Mouse (Mus musculus) intestine, postnatal 0 days (tissue): Measurements from ENCODE around the gene Gemin7. TPM values are rescaled to one million over a fixed set of nuclear protein-coding genes. Genes with fewer than 3 reads are reported as not detected.

Source experiments
- ATAC-seq: fragments of 200-750 bp; cut with Nextera tagmentation; 2 replicates; pipeline ENCODE4 v1.8.0; 2017; ENCODE audit warnings: mild to moderate bottlenecking, moderate TSS enrichment, moderate library complexity
- H3K27ac ChIP-seq: fragments of 300-500 bp; sonication (generic); 2 replicates; pipeline ENCODE4 v1.5.1; 2014; ENCODE audit warnings: mild to moderate bottlenecking, low read depth, low read length, moderate library complexity
- H3K27me3 ChIP-seq: fragments of 300-500 bp; sonication (generic); replicated peaks from 2 replicates; pipeline ENCODE4 v1.6.1; 2014; ENCODE audit warnings: low read length, mixed read lengths; ENCODE audit not compliant: control insufficient read depth, insufficient read depth
- H3K36me3 ChIP-seq: fragments of 300-500 bp; sonication (generic); 2 replicates; pipeline ENCODE4 v1.6.1; 2014; ENCODE audit warnings: mild to moderate bottlenecking, moderate library complexity; ENCODE audit not compliant: control insufficient read depth, insufficient read depth
- H3K4me1 ChIP-seq: fragments of 300-500 bp; sonication (generic); replicated peaks from 2 replicates; pipeline ENCODE4 v1.6.1; 2014; ENCODE audit warnings: antibody characterized with exemption, low read length, mixed read lengths; ENCODE audit not compliant: control insufficient read depth, insufficient read depth
- H3K4me2 ChIP-seq: fragments of 300-500 bp; sonication (generic); replicated peaks from 2 replicates; pipeline ENCODE4 v1.6.1; 2014; ENCODE audit warnings: low read depth, mild to moderate bottlenecking, moderate library complexity
- H3K4me3 ChIP-seq: fragments of 300-500 bp; sonication (generic); 2 replicates; pipeline ENCODE4 v1.5.1; 2014; ENCODE audit warnings: low read depth, low read length
- H3K9ac ChIP-seq: fragments of 300-500 bp; sonication (generic); 2 replicates; pipeline ENCODE4 v1.6.1; 2014; ENCODE audit warnings: mild to moderate bottlenecking, low read depth, low read length
- H3K9me3 ChIP-seq: fragments of 300-500 bp; sonication (generic); 2 replicates; pipeline ENCODE4 v1.6.1; 2016; ENCODE audit warnings: mixed run types; ENCODE audit not compliant: control insufficient read depth
- CTCF ChIP-seq: sonication (generic); IDR thresholded peaks from 2 replicates; pipeline ENCODE4 v1.5.1; 2016; ENCODE audit warnings: low read depth, mild to moderate bottlenecking, control low read depth, antibody characterized with exemption, moderate library complexity
- WGBS: fragments of 180-500 bp; shearing (Covaris S2); extraction: QIAGEN DNeasy Blood & Tissue Kit; methylation state at CpG from one replicate; pipeline ENCODE4 v1.1.7; 2014; 5-methylcytosine and 5-hydroxymethylcytosine counted together
- polyA plus RNA-seq: library from polyadenylated mRNA; unstranded; fragments of >200 nt; fragmentation: Nextera tagmentation; extraction: Ambion mirVana; gene quantifications from 2 replicates; pipeline ENCODE4 v1.2.1, GENCODE M21; 2015

The Gemin7 gene
- polyA plus RNA-seq, 1 experiment from 2014 or later: 102 TPM

- Histone ChIP-seq H3K4me2 (no peak overlapping the region), H3K9me3 (no peaks in the 10 kb centered on the region), H3K9ac (no peak overlapping the region), H3K4me1 (peaks cover 15% of the 10 kb centered on the region; the same call in 1 of the 2 replicates), H3K27ac (no peak overlapping the region), H3K36me3 (no peaks in the 10 kb centered on the region; the same call in 1 of the 2 replicates), H3K4me3 (no peak overlapping the region), H3K27me3 (no peaks in the 10 kb centered on the region)
- ATAC-seq: peak; percentile 22
- WGBS: 53% methylated on average over 2 of the region's 2 CpGs
- TF ChIP-seq CTCF: no peak
Measured at GRCm38 (mm10) chr7:19547344-19547969, 29.9 kb downstream of the Gemin7 start.

GRCm38 (mm10) chr7:19546007-19546406 lies 31.4 kb downstream of the Gemin7 start:
- H3K36me3 ChIP-seq: no peaks in the 10 kb centered on the region; the same call in 1 of the 2 replicates
- no peak overlapping the region for H3K4me2 ChIP-seq
- no peak overlapping the region for H3K4me3 ChIP-seq
- ATAC-seq: peak; percentile 27; the same call in 1 of the 2 replicates
- H3K9me3 ChIP-seq: no peaks in the 10 kb centered on the region
- no peak overlapping the region for H3K9ac ChIP-seq
- H3K27ac ChIP-seq: no peak overlapping the region
- no peaks in the 10 kb centered on the region for H3K27me3 ChIP-seq
- 0 out of 2 replicates have a peak, but pooled peaks cover 6% of the 10 kb centered on the region for H3K4me1 ChIP-seq
- TF ChIP-seq CTCF: no peak
- WGBS: 15% methylated on average over 3 of the region's 3 CpGs

DNA sequence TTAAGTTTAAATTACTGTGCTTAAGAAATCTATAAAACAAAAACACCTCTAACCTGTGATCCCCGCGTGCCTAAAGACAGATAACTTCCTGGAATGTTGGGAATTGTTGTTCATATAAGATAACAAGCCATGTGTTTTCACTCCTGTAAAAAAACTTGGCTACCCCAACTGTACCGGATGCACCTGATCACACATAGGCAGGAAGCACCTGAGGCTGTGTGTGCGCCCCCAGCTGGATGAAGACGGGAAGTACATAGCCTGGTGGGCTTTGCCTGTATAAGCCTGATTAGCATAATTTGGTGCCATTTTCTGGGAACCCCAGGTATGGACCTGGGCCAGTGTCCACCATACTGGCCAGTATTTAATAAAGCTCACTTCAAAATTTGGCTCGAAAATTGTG lies 33.8 kb downstream of the Gemin7 start:
- Histone ChIP-seq H3K4me3 (no peak overlapping the region), H3K27ac (no peak overlapping the region), H3K9me3 (no peaks in the 10 kb centered on the region), H3K4me1 (0 out of 2 replicates have a peak, but pooled peaks cover 6% of the 10 kb centered on the region), H3K36me3 (no peaks in the 10 kb centered on the region), H3K27me3 (no peaks in the 10 kb centered on the region), H3K4me2 (no peak overlapping the region), H3K9ac (no peak overlapping the region)
- TF ChIP-seq CTCF: peak; percentile 68
- 37% methylated on average over 6 of the region's 6 CpGs for WGBS
- no peak for ATAC-seq

- no peaks in the 10 kb centered on the region for H3K9me3 ChIP-seq
- no peaks in the 10 kb centered on the region for H3K4me1 ChIP-seq
- 60% methylated on average over 8 of the region's 8 CpGs for WGBS
- no peak overlapping the region for H3K4me2 ChIP-seq
- 0 out of 2 replicates have a peak, but pooled peaks have one; percentile 14 for ATAC-seq
- no peaks in the 10 kb centered on the region for H3K36me3 ChIP-seq
- no peak overlapping the region for H3K9ac ChIP-seq
- H3K27ac ChIP-seq: no peak overlapping the region
- no peak for TF ChIP-seq CTCF
- no peaks in the 10 kb centered on the region for H3K27me3 ChIP-seq
- H3K4me3 ChIP-seq: no peak overlapping the region
Measured at GRCm38 (mm10) chr7:19542155-19542691, 35.2 kb downstream of the Gemin7 start.

DNA sequence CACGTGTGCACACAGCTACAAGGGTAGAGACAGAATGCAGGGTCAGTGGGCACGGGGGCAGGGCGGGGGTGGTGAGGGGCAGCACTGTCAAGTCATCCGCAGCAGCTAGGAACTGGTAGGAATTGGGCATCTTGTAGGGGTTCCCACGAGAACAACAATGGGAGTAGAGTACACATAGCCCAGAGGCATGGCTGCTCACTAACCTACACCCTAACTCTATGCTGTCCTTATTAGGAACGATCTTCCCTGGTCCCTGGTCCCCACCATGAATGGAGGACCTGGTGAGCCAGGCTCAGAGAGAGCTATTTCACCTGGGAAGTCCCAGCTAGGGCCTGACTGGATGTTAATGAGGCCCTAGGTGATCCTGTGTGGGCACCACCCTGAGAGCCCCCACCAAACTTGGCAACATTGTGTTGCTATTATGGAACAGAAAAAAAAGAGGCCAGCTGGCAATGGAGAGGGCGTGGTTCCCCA lies 35.7 kb downstream of the Gemin7 start:
- no peaks in the 10 kb centered on the region for H3K27me3 ChIP-seq
- H3K27ac ChIP-seq: no peak overlapping the region
- ATAC-seq: 0 out of 2 replicates have a peak, but pooled peaks have one; percentile 1
- no peak for TF ChIP-seq CTCF
- no peak overlapping the region for H3K4me2 ChIP-seq
- no peaks in the 10 kb centered on the region for H3K36me3 ChIP-seq
- no peak overlapping the region for H3K9ac ChIP-seq
- no peaks in the 10 kb centered on the region for H3K9me3 ChIP-seq
- H3K4me3 ChIP-seq: no peak overlapping the region
- WGBS: 82% methylated on average over 7 of the region's 7 CpGs
- no peaks in the 10 kb centered on the region for H3K4me1 ChIP-seq

- Histone ChIP-seq H3K9ac (no peak overlapping the region), H3K9me3 (no peaks in the 10 kb centered on the region), H3K27me3 (no peaks in the 10 kb centered on the region), H3K36me3 (no peaks in the 10 kb centered on the region), H3K4me1 (no peaks in the 10 kb centered on the region), H3K4me2 (no peak overlapping the region), H3K27ac (no peak overlapping the region), H3K4me3 (no peak overlapping the region)
- no peak for ATAC-seq
- 76% methylated on average over 2 of the region's 2 CpGs for WGBS
- no peak for TF ChIP-seq CTCF
Measured at GRCm38 (mm10) chr7:19540771-19541566, 36.4 kb downstream of the Gemin7 start.
